Mouse (Mus musculus) midbrain, postnatal 0 days (tissue): ENCODE data around the gene Cct5. TPM values are rescaled to one million over a fixed set of nuclear protein-coding genes. Genes with fewer than 3 reads are reported as not detected.

ENCODE experiments used
- ATAC-seq: fragments of 200-750 bp; cut with Nextera tagmentation; 2 replicates; pipeline ENCODE4 v1.8.0; 2017; ENCODE audit warnings: moderate number of reproducible peaks, mild to moderate bottlenecking, moderate TSS enrichment, moderate library complexity; ENCODE audit not compliant: low FRiP score
- DNase-seq: peaks from one replicate; pipeline ENCODE4 v3.0.0-alpha.2; 2015; ENCODE audit warnings: low spot score
- H3K27ac ChIP-seq: fragments of 300-500 bp; sonication (generic); 2 replicates; pipeline ENCODE4 v1.5.1; 2014; ENCODE audit warnings: low read depth, mild to moderate bottlenecking, low read length, mixed read lengths
- H3K27me3 ChIP-seq: fragments of 300-500 bp; sonication (generic); 2 replicates; pipeline ENCODE4 v1.6.1; 2014; ENCODE audit warnings: low read length, control low read depth, mixed read lengths; ENCODE audit not compliant: insufficient read depth
- H3K36me3 ChIP-seq: fragments of 300-500 bp; sonication (generic); 2 replicates; pipeline ENCODE4 v1.6.1; 2014; ENCODE audit warnings: low read length, control low read depth, mixed read lengths; ENCODE audit not compliant: insufficient read depth
- H3K4me1 ChIP-seq: fragments of 300-500 bp; sonication (generic); 2 replicates; pipeline ENCODE4 v1.6.1; 2014; ENCODE audit warnings: mild to moderate bottlenecking, control low read depth, antibody characterized with exemption, low read length, mixed read lengths; ENCODE audit not compliant: insufficient read depth
- H3K4me2 ChIP-seq: fragments of 300-500 bp; sonication (generic); 2 replicates; pipeline ENCODE4 v1.6.1; 2014; ENCODE audit warnings: low read depth, mild to moderate bottlenecking, low read length, mixed read lengths; ENCODE audit not compliant: poor library complexity, severe bottlenecking
- H3K4me3 ChIP-seq: fragments of 300-500 bp; sonication (generic); 2 replicates; pipeline ENCODE4 v1.5.1; 2014; ENCODE audit warnings: low read depth, mild to moderate bottlenecking, low read length, moderate library complexity
- H3K9ac ChIP-seq: fragments of 300-500 bp; sonication (generic); replicated peaks from 2 replicates; pipeline ENCODE4 v1.6.1; 2014; ENCODE audit warnings: mild to moderate bottlenecking, low read length, moderate library complexity, mixed read lengths; ENCODE audit not compliant: poor library complexity, severe bottlenecking
- H3K9me3 ChIP-seq: fragments of 300-500 bp; sonication (generic); 2 replicates; pipeline ENCODE4 v1.6.1; 2016; ENCODE audit warnings: low read length, control low read depth
- CTCF ChIP-seq: IDR thresholded peaks from 2 replicates; pipeline ENCODE4 v1.5.1; 2016; ENCODE audit warnings: antibody characterized with exemption, mild to moderate bottlenecking
- WGBS: fragments of 180-500 bp; shearing (Covaris S2); extraction: QIAGEN DNeasy Blood & Tissue Kit; methylation state at CpG from one replicate; pipeline ENCODE4 v1.1.7; 2014; 5-methylcytosine and 5-hydroxymethylcytosine counted together
- polyA plus RNA-seq: library from polyadenylated mRNA; unstranded; fragments of >200 nt; fragmentation: Nextera tagmentation; extraction: Ambion mirVana; gene quantifications from 2 replicates; pipeline ENCODE4 v1.2.1, GENCODE M21; 2015
- total RNA-seq: library from RNA; depleted of rRNA; stranded (reverse); fragments of >200 nt; gene quantifications from 2 replicates; pipeline ENCODE4 v1.2.3, GENCODE M21; 2014; rRNA removed

The Cct5 gene
- total and polyA plus RNA-seq, 2 experiments from 2014 or later, result 346 to 440 TPM

- Histone ChIP-seq H3K4me2 (no peak overlapping the region), H3K9me3 (no peaks in the 10 kb centered on the region), H3K4me3 (no peak overlapping the region), H3K27ac (no peak overlapping the region), H3K27me3 (no peaks in the 10 kb centered on the region), H3K36me3 (no peaks in the 10 kb centered on the region), H3K4me1 (no peaks in the 10 kb centered on the region), H3K9ac (no peak overlapping the region)
- 11% methylated on average over 10 of the region's 10 CpGs for WGBS
- no peak for TF ChIP-seq CTCF
- ATAC-seq (no peak; the same call in 1 of the 2 replicates), DNase-seq (no peak)
Observed at GRCm38 (mm10) chr15:31542013-31542958, 59.3 kb downstream of the Cct5 start.

Other genes with a start within 250 kb of the Cct5 start
- gene Ankrd33b, start 234.1 kb downstream of the Cct5 start, total RNA-seq, result 0.99 and 1.6 TPM in 2 replicates
- 0.80 and 1.1 TPM in 2 replicates for gene Ankrd33b, start 234.1 kb downstream of the Cct5 start, polyA plus RNA-seq
- 0.71 and 1.3 TPM in 2 replicates for gene Ropn1l, start 148.1 kb downstream of the Cct5 start, total RNA-seq
- gene Ropn1l, start 148.1 kb downstream of the Cct5 start, polyA plus RNA-seq, result 2.2 and 2.4 TPM in 2 replicates
- 198 and 249 TPM in 2 replicates for gene March6, start 70.8 kb downstream of the Cct5 start, total RNA-seq
- gene March6, start 70.8 kb downstream of the Cct5 start, polyA plus RNA-seq, result 66.4 and 72.1 TPM in 2 replicates
- 27.5 and 34.3 TPM in 2 replicates for gene Cmbl, start 36.4 kb downstream of the Cct5 start, total RNA-seq
- gene Cmbl, start 36.4 kb downstream of the Cct5 start, polyA plus RNA-seq, result 25.1 and 25.9 TPM in 2 replicates
- gene Fam173b, start within 50 bp of the Cct5 start, total RNA-seq, result 10.5 and 10.6 TPM in 2 replicates
- gene Fam173b, start within 50 bp of the Cct5 start, polyA plus RNA-seq, result 6.7 and 8.0 TPM in 2 replicates